Mouse (Mus musculus) cerebellum, adult 11-12 months (tissue): ENCODE results near the gene Olfr1509.
"Not testable (repeated sequence)": the region's sequence is repeated elsewhere in the genome, so short reads cannot be mapped to it uniquely, and the experiment has no call there.

Experiments
- DNase-seq: peaks from one replicate; pipeline ENCODE4 v3.0.0; 2022

Olfr1509 gene

DNA sequence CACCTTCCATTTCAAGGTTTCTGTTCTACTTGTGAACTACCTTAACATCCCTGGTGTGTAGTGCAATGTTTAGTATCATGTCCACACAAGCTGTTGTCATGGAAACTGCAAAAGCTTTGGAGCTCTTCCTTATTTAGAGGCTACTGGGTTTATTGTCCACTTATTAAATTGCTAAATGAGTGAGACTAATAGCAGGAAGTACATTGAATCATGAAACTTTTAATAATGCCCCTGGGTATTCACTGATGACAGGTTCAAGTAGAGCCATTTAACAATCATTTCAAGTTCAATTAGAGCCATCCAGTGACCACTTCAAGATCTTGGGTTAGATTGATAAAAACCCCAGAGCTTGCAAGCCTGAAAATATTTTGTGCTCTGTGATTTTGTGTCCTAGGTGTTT lies at the start of gene Olfr1509:
TSS of gene Olfr1509 (plus strand) at position 301 of the 400 bp plus-strand sequence.
- DNase-seq: no peak

DNA sequence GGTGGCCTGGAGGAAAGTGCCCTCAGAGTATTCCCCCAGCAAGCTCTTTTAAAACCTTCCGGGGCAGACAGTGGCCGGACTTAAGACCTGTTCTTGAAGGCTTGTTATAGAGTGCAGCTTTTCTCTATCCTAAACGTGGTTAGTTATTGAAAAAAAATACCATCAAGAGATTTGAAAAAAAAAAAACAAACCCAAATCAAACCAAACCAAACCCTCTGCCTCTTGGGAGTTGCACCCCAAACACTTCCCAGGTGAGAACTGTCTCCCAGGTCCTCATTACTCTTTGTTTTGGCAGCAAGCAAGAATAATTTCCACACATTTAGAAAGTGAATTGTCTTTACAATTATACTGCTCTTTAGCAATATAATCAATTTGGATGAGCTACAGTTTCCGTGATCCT lies 45.5 kb upstream of the Olfr1509 start, which contains the start of gene Olfr1511:
TSS of gene Olfr1511 (minus strand) at position 101 of the 400 bp plus-strand sequence.
- no peak for DNase-seq

DNA sequence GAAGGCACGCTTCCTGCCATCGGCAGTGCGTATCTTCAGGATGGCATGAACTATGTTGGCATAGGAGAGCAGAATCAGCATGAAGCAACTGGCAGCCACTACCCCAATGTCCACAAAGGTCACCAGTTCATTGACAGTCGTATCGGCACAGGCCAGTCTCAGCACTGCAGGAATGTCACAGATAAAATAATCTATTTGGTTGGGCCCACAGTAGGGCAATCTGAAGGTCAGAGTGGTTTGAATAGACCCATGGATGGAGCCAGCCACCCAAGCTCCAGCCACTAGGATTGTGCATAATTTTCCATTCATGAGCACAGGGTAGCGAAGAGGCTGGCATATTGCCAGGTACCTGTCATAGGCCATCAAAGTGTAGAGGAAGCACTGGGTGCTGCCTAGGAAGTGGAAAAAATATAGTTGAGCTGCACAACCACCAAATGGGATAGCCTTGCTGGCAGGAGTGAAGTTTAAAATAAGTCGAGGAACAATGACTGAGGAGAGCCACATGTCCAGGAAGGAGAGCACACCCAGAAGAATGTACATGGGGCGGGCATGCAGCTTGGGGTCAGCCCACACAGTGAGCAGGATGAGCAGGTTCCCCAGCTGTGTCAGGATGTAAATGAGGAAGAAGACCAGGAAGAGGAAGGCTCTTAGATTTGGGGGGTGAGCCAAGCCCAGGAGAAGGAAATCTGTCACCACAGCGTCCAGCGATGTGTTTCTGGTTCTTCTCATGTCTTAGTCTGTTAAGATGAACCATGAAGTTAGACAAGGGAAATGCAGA lies 32.5 kb upstream of the Olfr1509 start:
- DNase-seq: not testable (repeated sequence)

DNA sequence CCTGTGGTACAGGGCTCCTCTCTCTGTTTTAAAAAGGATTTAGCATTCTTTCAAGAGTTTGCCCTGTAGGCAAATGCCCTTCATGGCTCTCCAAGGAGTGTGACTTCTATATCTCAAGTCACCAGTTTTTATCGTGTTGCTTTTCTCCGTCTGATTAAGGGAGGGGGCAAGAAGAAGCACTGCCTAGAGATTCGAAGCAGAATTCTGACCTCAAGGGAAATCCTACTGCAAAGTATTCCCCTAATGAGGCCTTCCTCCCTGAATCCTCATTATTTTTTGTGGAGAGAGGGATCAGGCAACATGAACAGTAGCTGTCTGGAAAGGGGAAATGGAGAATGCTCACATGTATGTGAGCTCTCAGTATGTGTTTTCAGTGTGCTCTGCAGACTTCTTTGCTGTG lies 28.5 kb upstream of the Olfr1509 start, which contains the start of gene Olfr1510:
TSS of gene Olfr1510 (minus strand) at position 101 of the 400 bp plus-strand sequence.
- no peak for DNase-seq

DNA sequence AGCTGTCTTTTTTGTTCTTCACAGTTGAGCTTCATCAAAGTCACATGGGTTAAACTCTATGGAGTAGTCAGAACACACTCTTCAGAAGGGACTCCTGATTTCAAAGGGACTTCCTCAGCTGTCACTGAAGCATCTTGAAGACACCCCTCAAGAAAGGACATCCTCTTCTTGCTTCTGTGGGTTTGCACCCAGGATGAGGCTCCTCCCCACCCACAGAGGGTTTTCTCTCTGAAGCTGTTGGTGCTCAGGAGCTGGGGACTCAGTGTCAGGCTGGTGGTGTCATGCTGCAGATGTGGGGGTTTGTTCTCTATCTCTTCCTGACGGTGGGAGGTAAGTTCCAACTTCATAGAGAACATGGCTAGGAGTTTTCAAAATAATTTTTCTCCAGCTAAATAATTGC lies 15.1 kb upstream of the Olfr1509 start:
- no peak for DNase-seq

DNA sequence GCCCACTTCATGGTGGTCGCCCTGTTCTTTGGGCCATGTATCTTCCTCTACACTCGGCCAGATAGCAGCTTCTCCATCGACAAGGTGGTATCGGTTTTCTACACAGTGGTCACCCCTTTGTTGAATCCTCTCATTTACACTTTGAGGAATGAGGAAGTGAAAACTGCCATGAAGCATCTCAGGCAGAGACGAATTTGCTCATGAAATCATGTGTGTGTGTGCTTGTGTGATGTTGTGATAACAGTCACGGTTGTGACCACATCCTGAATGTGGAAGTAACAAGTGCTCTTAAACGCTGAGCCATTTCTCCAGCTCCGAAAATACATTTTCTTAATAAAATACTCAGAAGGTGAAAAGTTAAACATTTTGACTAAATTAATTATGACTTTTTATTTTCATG lies 8.3 kb downstream of the Olfr1509 start:
- DNase-seq: no peak

DNA sequence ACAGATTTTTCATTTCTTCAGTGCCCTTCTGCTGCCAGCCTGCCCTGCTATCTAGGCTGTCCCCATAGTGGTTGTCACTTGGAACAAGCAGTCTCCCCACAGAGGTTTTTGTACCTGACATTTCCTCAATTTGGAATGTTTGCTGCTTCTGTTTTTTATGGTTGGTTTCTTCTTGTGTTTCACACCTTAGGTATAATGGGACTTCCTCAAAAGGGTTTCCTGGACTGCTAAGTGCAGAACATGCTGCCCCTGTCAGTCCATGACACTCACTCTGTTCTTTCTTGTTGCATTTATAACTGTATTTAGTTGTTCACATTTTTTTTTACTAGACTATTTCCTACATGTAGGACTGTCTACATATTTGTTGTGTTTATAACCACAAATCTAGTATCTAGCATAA lies 19.1 kb downstream of the Olfr1509 start:
- DNase-seq: no peak

DNA sequence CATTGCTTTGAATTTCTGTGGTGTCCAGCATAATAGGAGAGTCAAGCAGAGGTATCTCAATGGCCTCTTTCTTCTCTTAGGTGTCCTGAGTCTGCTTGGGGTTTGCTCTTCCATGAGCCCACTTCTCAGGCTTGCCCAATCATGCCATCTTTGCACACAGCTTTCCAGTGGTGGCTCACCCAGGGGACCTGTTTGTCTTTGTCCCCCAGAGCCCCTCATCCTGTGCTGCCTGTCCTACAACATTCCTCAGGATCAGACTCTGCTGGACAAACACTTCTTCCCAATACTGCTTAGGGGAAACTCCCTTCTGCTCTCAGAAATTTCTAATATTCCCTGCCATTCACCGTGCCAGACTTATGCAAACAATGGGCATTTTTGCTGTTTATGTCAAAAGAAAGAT lies 22.9 kb downstream of the Olfr1509 start:
- no peak for DNase-seq

DNA sequence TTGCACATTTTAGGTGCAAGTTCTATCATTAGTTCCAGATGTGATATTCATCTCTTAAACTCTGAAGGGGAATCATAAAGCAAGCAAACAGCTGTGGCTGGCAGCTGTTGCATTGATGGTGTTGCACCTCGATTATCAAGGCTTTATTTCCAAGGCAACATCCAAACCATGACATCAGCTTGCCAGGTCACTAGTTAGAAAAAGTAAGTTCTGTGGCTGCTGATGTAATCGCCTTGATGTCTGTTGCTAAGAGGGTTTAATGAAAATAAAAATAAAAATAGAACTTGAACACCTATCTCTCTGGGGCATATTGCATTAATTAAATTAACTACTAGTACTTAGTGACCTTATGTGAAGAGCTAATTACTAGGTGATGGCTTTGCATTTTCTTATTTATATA lies 24.6 kb downstream of the Olfr1509 start, which contains the start of gene Olfr1508:
TSS of gene Olfr1508 (minus strand) at position 101 of the 400 bp plus-strand sequence.
- no peak for DNase-seq

DNA sequence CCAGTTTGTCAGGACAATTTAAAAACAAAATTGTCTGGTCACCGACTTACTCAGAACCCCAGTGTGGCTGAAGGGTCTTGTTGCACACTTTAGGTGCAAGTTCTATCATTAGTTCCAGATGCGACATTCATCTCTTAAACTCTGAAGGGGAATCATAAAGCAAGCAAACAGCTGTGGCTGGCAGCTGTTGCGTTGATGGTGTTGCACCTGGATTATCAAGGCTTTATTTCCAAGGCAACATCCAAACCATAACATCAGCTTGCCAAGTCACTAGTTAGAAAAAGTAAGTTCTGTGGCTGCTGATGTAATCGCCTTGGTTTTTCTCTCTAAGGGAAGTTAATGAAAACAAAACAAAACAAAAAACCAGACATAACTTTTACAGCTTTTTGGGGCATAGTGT lies 52.7 kb downstream of the Olfr1509 start, which contains the start of gene Olfr1507:
TSS of gene Olfr1507 (minus strand) at position 234 of the 400 bp plus-strand sequence.
- DNase-seq: no peak
